Mouse (Mus musculus): Measurements from ENCODE around the gene Tm4sf4.

GRCm38 (mm10) chr3:57426351-57426750 lies 1.2 kb downstream of the Tm4sf4 start:
- TF ChIP-seq POLR2A (IDR thresholded peaks at IDR 0.05; ENCODE audit: low read depth, low read length), result no peak
- TF ChIP-seq CHD2 (IDR thresholded peaks at IDR 0.05; ENCODE audit: low read length), result no peak
- TF ChIP-seq CTCF (conservative IDR thresholded peaks at IDR 0.05 in 1 of 2, IDR thresholded peaks at IDR 0.05 in 1 of 2; ENCODE audit: low read depth in 2 of 2, low read length in 2 of 2), result no peak
- no peak for TF ChIP-seq CHD1 (IDR thresholded peaks at IDR 0.05; ENCODE audit: low read depth, low read length)
- TF ChIP-seq EP300 (IDR thresholded peaks at IDR 0.05; ENCODE audit: low read length), result no peak
- TF ChIP-seq MAX (IDR thresholded peaks at IDR 0.05; ENCODE audit: low read length), result no peak
- TF ChIP-seq KAT2A (IDR thresholded peaks at IDR 0.05; ENCODE audit: insufficient replicate concordance, low read length), result no peak
- TF ChIP-seq TCF12 (IDR thresholded peaks at IDR 0.05; ENCODE audit: low read depth, low read length), result no peak
- no peak for TF ChIP-seq ZKSCAN1 (IDR thresholded peaks at IDR 0.05; ENCODE audit: borderline replicate concordance, low read depth, low read length)
- no peak for TF ChIP-seq POLR2AphosphoS2 (IDR thresholded peaks at IDR 0.05; ENCODE audit: low read depth, low read length)
- no peak for TF ChIP-seq ZC3H11A (IDR thresholded peaks at IDR 0.05; ENCODE audit: low read depth, low read length)
- TF ChIP-seq MAFK (IDR thresholded peaks at IDR 0.05; ENCODE audit: insufficient replicate concordance, low read length), result no peak
- TF ChIP-seq GABPA (IDR thresholded peaks at IDR 0.05; ENCODE audit: insufficient replicate concordance, low read depth, low read length), result no peak

Measured in CH12.LX (cell line).